Mouse (Mus musculus): ENCODE data around the gene Btbd35f27. TPM values are rescaled to one million over a fixed set of nuclear protein-coding genes. Genes with fewer than 3 reads are reported as not detected.

Btbd35f27 gene
- polyA plus RNA-seq (2012; fragmentation: generic; extraction: Trizol) = not detected

GRCm38 (mm10) chrX:4951835-4952234, at the start of gene Btbd35f27:
Btbd35f27 (plus strand) TSS chrX:4952135.

Other genes with a start within 250 kb of the Btbd35f27 start
- not detected for gene Btbd35f4, start 151.6 kb upstream of the Btbd35f27 start, polyA plus RNA-seq (2012; fragmentation: generic; extraction: Trizol)